Mouse (Mus musculus) urinary bladder, adult 2 months (tissue): ENCODE data around the gene Edem2. TPM values are rescaled to one million over a fixed set of nuclear protein-coding genes. Genes with fewer than 3 reads are reported as not detected.
A peak's percentile ranks its signal among the peaks of the same experiment; 100 is the strongest.
"Not testable (repeated sequence)": the region's sequence is repeated elsewhere in the genome, so short reads cannot be mapped to it uniquely, and the experiment has no call there.

Experiments used
- DNase-seq: peaks from one replicate; pipeline ENCODE4 v3.0.0; 2022; ENCODE audit warnings: low spot score
- polyA plus RNA-seq: library from polyadenylated mRNA; depleted of rRNA; stranded (reverse); fragments of >200 nt; gene quantifications from 2 replicates; pipeline ENCODE4 v1.2.3, GENCODE M21; 2012

The Edem2 gene
- polyA plus RNA-seq, 1 experiment = 78.7 TPM

DNA sequence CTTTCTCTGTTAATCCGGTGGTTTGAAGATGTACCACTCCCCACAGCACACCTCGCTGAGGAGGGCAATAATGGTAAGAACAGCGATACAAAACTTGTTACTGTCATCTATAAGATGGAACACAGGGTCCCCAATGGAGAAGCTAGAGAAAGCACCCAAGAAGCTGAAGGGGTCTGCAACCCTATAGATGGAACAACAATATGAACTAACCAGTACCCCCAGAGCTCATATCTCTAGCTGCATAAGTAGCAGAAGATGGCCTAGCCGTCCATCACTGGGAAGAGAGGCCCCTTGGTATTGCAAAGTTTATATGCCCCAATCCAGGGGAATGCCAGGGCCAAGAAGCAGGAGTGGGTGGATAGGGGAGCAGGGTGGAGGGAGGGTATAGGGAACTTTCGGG lies 6.5 kb upstream of the Edem2 start, which contains the start of gene Gm17581:
TSS of gene Gm17581 (minus strand) at position 101 of the 400 bp plus-strand sequence.
- DNase-seq = not testable (repeated sequence)

- no peak for DNase-seq
Measured at GRCm38 (mm10) chr2:155735080-155735479, 5.8 kb upstream of the Edem2 start.

GRCm38 (mm10) chr2:155728742-155729141 lies 533 bp downstream of the Edem2 start:
- DNase-seq = no peak

DNA sequence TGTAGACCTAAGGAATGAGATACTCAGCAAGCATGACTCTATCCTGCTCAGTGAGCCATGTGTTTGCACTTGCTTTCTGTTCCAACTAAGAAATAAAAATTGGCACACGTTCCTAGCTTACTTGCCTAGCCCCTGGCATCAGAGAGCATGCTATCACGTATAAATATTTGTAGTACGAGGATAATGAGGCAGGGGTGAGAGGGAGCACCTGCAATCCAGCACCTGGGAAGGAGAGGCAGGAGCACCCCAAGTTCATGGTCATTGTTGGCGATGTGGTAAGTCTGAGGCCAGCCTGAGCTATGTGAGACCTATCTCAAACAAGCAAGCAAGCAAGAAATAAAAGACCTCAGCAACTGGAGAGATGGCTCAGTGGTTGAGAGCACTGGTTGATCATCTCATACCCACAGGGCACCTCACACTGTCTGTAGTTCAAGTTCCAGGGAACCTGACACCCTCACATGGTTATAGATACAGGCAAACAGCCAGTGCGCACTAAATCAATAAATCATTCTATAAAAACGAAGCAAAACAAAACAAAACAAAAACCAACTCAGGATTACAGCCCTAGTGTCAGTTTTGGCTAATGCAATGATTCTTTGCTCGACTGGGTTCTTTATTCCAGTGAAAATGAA lies 1.4 kb downstream of the Edem2 start:
- no peak for DNase-seq

DNA sequence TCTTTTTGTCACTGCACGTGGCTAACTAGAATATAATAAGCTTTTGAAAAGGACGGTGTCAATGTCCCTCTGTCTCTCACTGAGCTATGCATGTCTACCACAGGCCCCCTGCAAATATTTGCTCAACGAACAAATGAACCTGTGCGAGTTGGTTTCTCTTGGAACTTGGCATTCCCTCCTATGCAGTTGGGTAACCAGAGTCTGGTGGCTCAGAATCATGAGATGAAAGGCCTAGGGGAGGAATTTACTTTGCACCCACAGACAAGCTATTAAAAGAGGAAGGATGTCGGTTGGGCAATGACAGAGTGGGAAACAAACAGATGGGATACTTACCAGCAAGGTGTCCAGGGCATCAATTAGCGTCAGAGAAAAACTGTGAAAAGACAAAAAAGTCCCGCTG lies 3.0 kb downstream of the Edem2 start:
- DNase-seq = no peak

- no peak for DNase-seq
Measured at GRCm38 (mm10) chr2:155724526-155724925, 4.7 kb downstream of the Edem2 start.

- no peak for DNase-seq
Measured at GRCm38 (mm10) chr2:155724036-155724435, 5.2 kb downstream of the Edem2 start.

- DNase-seq = no peak
Measured at GRCm38 (mm10) chr2:155720585-155720984, 8.7 kb downstream of the Edem2 start.

DNA sequence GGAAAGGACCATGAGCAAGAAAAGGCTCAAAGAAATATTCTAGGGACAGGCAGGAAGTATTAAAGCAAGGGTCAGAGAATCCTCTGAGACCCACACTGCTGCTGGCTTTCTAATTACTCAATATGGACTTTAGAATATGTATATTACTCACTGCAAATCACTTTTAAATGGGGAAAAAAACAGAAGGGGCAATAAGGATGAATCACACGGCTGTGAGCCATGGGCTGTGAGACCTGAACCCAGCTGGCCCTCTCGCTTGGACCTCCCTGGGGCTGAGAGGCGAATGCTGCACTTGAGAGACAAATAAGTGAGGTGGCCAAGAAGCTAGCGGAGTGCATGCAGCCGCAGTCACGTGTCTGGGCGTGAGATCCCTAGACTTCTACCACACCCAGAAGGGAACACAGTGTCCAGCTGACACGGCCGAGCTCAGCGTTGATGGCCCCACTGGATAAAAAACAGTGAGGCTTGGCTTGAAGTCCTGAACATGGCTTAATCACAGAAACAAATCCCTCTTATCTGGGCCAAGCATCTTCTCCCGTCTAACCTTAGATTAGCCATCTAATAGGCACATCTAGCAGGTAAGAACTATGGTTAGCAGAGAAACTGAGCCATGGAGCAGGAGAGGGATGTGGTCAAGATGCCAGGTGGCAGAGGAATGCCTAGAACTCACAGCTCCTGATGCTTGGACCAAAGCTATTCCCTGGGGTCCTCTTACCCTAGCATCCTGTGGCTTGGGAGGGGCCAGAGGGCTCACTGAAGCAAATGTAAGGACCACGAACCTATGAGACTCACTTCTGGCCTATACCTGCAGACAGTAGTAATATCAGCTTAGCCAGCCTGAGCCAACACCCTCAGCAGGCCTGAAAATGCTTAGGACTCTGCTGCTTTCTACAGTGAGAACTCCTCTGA lies 11.9 kb downstream of the Edem2 start:
- DNase-seq = no peak

DNA sequence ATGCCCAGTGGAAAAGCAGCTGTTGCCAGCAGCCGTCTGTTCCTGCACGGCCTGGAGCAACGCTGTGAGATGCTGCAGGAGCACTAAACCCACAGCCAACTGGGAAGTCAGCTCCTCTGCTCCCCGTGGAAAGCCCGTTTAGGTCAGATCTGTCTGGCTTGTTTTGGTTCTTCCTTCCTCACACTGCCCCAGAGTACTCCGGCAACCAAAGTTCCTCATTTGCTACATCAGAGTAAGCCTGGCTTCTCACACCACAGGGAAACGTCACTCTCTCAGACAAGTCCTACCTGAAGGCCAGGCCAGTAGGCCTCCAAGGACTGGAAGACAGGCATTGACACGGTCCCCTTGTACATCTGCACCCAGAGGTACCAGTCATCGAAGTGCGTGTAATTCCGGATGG lies 18.7 kb downstream of the Edem2 start:
- no peak for DNase-seq

GRCm38 (mm10) chr2:155707251-155707650 lies 22.0 kb downstream of the Edem2 start:
- DNase-seq = no peak

DNA sequence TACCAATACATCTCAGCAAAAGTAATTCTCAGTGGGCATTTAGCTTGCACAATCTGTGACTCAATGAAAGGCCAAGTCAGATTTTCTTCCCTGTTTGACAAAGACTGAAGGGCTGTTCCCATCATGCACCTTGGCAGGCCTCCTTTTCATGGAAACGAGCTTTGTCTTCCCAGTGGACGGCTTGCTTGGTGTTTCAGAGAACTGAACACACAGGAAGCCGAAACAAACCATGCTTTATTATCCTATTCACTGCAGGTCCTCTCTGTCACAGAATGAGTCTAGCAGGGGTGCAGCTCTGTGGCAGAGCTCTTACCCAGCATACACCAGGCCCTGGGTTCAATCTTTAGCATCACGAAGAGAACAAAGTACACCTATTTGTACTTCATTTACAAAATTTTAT lies 25.6 kb downstream of the Edem2 start:
- DNase-seq = no peak

DNA sequence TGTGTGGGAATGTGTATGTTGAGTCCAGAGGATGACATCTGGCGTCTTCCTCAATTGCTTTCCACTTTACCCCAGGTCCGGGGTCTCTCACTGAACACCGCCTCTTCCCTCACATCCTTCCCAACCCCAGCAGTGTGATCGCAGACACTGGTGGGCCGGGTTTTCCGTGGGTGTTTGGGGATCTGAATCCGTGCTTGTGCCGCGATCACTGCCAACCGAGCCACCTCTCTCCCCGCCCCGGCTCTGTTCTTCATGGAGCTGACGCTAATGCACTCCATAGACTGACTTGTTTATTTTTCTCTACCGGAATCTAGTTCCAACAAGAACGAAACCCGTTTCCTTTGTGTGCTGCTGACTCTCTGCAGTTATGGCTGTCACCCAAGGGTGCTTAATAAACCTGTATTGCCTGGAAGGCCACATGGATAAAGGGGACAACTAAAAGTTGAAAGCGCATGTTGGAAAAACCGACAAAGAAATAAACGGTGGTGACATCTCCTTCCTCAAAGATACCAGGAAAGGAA lies 27.8 kb downstream of the Edem2 start:
- DNase-seq = no peak

GRCm38 (mm10) chr2:155698443-155698842 lies 30.8 kb downstream of the Edem2 start:
- not testable (repeated sequence) for DNase-seq

- DNase-seq = no peak
Measured at GRCm38 (mm10) chr2:155696851-155697250, 32.4 kb downstream of the Edem2 start.

- peak; percentile 76 for DNase-seq
Measured at GRCm38 (mm10) chr2:155696091-155696558, 33.1 kb downstream of the Edem2 start.

DNA sequence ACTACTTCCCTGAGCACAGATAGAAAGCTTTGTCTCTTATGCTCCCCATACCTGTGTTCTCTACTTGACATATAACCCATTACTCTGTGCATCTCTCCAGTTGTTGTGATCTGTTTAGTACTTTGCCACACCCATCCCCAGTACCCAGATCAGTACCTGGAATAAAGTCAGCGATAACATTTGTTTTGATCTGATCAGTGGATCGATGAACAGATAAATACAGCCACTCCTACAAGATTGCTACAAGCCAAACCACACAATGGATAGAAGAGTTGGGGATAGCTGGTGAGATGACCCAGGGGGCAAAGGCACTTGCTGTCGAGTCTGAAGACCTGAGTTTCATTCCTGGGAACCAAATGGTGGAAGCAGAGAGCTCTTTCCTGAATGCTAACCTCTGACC lies 34.0 kb downstream of the Edem2 start:
- no peak for DNase-seq

DNA sequence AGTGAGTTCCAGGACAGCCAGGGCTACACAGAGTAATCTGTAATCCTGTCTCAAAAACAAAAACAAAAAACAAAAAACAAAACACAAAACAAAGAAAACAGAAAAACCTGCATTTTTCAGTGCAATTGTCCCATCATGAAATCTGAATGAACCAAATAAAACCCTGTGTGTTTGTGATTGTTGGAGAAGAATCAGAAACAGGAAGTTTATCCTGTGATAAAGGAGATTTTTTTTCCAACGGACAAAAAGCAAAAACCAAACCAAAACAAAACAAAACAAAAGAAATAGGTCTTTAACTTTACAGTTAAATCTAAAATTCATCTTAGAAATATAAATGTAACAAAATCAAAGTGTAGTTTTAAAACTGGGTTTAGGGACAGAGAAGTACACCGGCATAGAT lies 34.7 kb downstream of the Edem2 start:
- no peak for DNase-seq

DNA sequence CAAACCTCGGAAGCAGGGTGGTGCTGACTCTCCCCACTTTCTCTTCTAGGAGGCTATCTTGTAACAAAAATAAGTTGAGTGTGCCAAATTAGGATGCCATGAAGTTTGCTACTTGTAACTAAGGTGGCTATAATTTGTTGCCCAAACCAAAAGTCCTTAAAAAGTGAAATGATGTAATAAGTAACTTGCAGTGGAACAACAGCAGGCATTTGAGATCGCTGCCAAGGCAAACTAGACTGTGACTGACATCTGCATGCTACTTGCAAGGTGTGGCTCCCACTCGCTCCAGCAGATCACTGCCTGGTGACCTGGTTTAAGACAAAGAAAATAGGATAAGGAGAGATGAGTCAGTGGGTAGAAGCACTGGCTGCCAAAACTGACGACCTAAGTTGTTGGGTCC lies 36.1 kb downstream of the Edem2 start:
- DNase-seq = no peak

DNA sequence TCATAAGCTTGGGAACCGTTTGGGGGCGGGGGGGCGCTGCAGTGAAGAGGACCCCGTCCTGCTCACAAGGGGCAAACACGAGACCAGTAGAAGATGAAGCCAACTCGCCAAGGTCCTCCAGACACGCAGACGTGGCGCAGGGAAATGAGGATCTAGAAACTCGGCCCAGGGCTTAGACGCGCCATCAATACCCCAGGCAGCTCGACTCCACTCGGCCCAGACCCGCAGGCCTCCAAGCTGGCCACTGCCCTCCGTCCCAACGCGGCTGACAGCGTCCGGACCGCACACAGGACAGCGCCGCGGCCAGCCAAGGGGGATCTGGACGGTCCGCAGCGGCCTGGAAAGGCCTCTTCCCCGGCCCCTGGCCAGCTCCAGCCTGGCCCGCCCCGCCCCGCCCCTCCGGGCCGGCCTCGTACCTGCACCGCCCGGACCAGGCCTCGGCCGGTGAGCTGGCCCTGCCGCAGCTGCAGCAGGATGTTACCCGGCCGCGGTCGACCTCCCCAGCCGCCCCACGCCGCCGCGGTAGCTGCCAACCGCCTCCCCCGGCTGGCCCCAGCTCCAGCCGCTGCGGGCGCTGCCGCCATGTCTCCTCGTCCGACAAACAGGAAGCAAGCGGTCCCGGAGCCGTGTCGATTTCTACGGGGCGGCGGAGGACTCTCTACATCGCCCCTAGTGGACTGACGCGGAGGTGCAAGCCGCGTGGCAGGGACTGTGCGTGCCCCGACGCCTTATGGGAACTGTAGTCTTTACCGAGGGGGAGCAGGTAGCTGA lies 37.4 kb downstream of the Edem2 start, which contains the start of gene Trpc4ap:
TSS of gene Trpc4ap (minus strand) at position 662 of the 771 bp plus-strand sequence.
- peak; percentile 99 for DNase-seq

DNA sequence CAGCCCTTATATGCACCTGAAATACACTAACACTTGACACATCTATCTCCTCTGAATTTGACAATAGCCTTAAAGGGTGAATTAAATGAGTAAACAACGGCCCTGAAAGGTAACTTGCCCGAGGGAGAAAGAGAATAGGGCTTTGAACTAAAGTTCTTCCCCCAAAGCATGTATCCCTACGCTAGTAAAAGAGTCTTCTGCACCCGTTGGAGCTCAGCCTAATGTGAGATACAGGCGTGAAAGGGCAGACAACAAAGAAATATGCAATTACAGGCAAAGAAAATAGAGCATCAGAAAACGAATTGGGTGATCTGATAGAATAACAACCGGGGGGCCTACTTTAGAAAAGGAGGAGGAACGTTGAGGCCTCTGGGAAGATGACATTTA lies 37.9 kb downstream of the Edem2 start:
- no peak for DNase-seq

DNA sequence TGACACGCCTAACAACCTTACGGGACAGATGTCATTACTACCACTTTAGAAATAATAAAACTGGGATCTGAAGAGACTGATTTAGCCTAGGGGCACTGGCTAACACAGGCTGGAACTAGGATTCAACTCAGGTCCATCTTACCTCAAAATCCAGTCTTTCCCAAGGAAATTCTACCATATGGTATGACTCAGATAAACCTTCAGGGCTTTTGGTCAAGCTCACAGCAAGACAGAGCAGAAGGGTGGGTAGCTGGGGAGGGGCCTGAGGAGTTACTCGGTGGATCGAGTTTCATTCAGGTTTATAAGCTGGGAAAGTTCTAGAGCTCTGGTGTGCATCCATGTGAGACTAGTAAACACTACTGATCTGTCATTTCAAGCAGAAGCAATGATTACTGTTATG lies 40.1 kb downstream of the Edem2 start:
- DNase-seq = no peak
